ENCODE assay signal across 17 mouse cellular contexts in genomic region chr2:165946046-165946564, GRCm38 (mm10).
"Had no signal": no experiment of that assay in that cellular context is flagged by ENCODE, and none has a peak within 500 bp of the region (broad histone marks: within the 10 kb centered on the region; RNA-seq: fewer than 3 reads in every experiment).

No protein-coding gene starts in this region.

- H3K9me3 ChIP-seq: limb, embryonic 12.5 days; neural tube, embryonic 13.5 days; stomach, embryonic 15.5 days had no signal

- H3K4me3 ChIP-seq: limb, embryonic 12.5 days; neural tube, embryonic 13.5 days; stomach, embryonic 15.5 days had no signal

- H3K27ac ChIP-seq: limb, embryonic 12.5 days; neural tube, embryonic 13.5 days; stomach, embryonic 15.5 days had no signal

- ATAC-seq: inflammation-experienced regulatory T-cells, adult 6 months; intestine, postnatal 0 days; lung, postnatal 0 days had no signal

- H3K36me3 ChIP-seq: limb, embryonic 12.5 days; neural tube, embryonic 13.5 days; stomach, embryonic 15.5 days had no signal

- H3K27me3 ChIP-seq: limb, embryonic 12.5 days; neural tube, embryonic 13.5 days; stomach, embryonic 15.5 days had no signal

- DNase-seq: kidney, adult 8-10 months; kidney, postnatal 25 days; layer of hippocampus, postnatal 36 days; liver; lung, adult 2 months; lung, postnatal 36 days; midbrain, embryonic 14.5 days; right cerebral cortex, postnatal 14 days; thymus, adult 2 months; thymus, postnatal 25 days had no signal

- H3K9ac ChIP-seq: limb, embryonic 12.5 days; liver, embryonic 14.5 days; neural tube, embryonic 13.5 days; stomach, embryonic 15.5 days had no signal

- H3K4me1 ChIP-seq: neural tube, embryonic 13.5 days; stomach, embryonic 15.5 days had no signal

- H3K4me2 ChIP-seq: limb, embryonic 12.5 days; neural tube, embryonic 13.5 days; stomach, embryonic 15.5 days had no signal
